Comparison of ENCODE assay signal across 8 mouse cellular contexts in the genomic region with DNA sequence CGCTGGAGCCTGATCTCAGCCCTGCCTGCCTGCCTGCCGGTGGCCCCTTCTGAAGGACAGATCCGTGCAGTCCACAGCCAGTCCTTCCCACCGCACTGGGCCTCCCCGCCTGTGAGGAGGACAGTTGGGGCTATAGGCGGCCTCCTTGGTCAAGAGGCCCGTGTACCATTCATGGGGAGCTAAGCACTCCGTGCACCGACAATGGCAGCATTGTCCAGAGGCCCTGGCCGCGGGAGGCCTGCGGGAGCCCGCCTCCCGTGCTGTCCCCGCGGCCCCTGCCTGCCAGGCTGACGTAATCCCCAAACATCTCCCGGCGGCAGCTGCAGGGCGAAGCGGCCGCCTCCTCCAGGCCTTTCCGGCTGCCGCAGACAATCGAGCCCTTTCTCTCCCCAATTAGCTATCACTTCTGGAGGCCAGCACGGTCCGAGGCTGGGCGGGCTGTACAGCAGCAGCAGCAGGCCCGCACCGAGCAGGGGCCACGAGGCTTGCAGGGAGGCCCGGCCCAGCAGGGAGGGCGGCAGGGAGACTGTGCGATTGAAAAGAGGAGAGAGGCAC. TPM values are rescaled to one million over a fixed set of nuclear protein-coding genes. Genes with fewer than 3 reads are reported as not detected.
DNase-seq lines count a peak whose midpoint lies in the region; ATAC-seq and TF ChIP-seq lines count a peak whose summit lies in the region.

No protein-coding gene starts in this region.

- ATAC-seq in forebrain, embryonic 15.5 days (replicated peaks): peak; percentile 96
- peak; percentile 87 for ATAC-seq in neural tube, embryonic 15.5 days (ENCODE audit: low FRiP score)

- no peaks in the 10 kb centered on the region for H3K9me3 ChIP-seq in forebrain, embryonic 15.5 days
- H3K9me3 ChIP-seq in neural tube, embryonic 15.5 days (replicated peaks): no peaks in the 10 kb centered on the region

- peak overlapping the region; percentile 91 for H3K27ac ChIP-seq in forebrain, embryonic 15.5 days (replicated peaks)
- H3K27ac ChIP-seq in layer of hippocampus, adult 2 months: peak overlapping the region; percentile 86
- H3K27ac ChIP-seq in neural tube, embryonic 15.5 days (replicated peaks): peak overlapping the region; percentile 79

- TF ChIP-seq CTCF in layer of hippocampus, adult 2 months (conservative IDR thresholded peaks at IDR 0.05): peak; percentile 37

- intact Hi-C loops in heart, postnatal 10 days (cut with DNase I): no loop called here

- no peaks in the 10 kb centered on the region for H3K27me3 ChIP-seq in forebrain, embryonic 15.5 days
- H3K27me3 ChIP-seq in neural tube, embryonic 15.5 days (replicated peaks): no peaks in the 10 kb centered on the region

- H3K9ac ChIP-seq in forebrain, embryonic 15.5 days (replicated peaks): peak overlapping the region; percentile 49
- peak overlapping the region; percentile 49 for H3K9ac ChIP-seq in neural tube, embryonic 15.5 days (replicated peaks)

- H3K4me2 ChIP-seq in forebrain, embryonic 15.5 days (replicated peaks): peak overlapping the region; percentile 38
- peak overlapping the region; percentile 46 for H3K4me2 ChIP-seq in neural tube, embryonic 15.5 days

- under 1% methylated on average over 34 of the region's 34 CpGs for WGBS in forebrain, embryonic 15.5 days
- 3% methylated on average over 33 of the region's 34 CpGs for WGBS in neural tube, embryonic 15.5 days

- H3K4me3 ChIP-seq in forebrain, embryonic 15.5 days: peak overlapping the region; percentile 12
- peak overlapping the region; percentile 1; the same call in 1 of the 2 replicates for H3K4me3 ChIP-seq in layer of hippocampus, adult 2 months
- H3K4me3 ChIP-seq in neural tube, embryonic 15.5 days (replicated peaks): peak overlapping the region; percentile 10; the same call in 1 of the 2 replicates

- H3K36me3 ChIP-seq in forebrain, embryonic 15.5 days: no peaks in the 10 kb centered on the region
- H3K36me3 ChIP-seq in neural tube, embryonic 15.5 days: no peaks in the 10 kb centered on the region

- DNase-seq in 3134 (ENCODE audit: extremely low read depth, insufficient read length, low spot score): peak; percentile 88
- DNase-seq in cerebellum, adult 11-12 months: peak; percentile 65
- DNase-seq in heart, postnatal 10 days: peak; percentile 85
- DNase-seq in layer of hippocampus, adult 2 months (ENCODE audit: low spot score in 2 of 2): peak; percentile 61 to 76
- peak; percentile 66 to 73 for DNase-seq in lung, adult 18-20 months
- DNase-seq in c-Kit-positive CD71-positive TER-119-positive erythroid progenitor cells, embryonic 14.5 days (ENCODE audit: low spot score): no peak

- peaks cover 24% of the 10 kb centered on the region for H3K4me1 ChIP-seq in forebrain, embryonic 15.5 days
- H3K4me1 ChIP-seq in neural tube, embryonic 15.5 days: peaks cover 19% of the 10 kb centered on the region

RNA-seq across cellular contexts. Expression of a gene that starts 1.8 kb away (rescaled TPM):
- 0.34 TPM in 1 of 2 replicates, not detected in the other for polyA plus RNA-seq in forebrain, embryonic 15.5 days (2015; fragmentation: Nextera tagmentation; extraction: Ambion mirVana)
- not detected for total RNA-seq in heart, postnatal 10 days (2021)
- 1 to 10 TPM in 1 of 2 experiments, under 1 TPM in 1; 0.42 to 1.6 TPM for total RNA-seq in layer of hippocampus, adult 2 months (2021)
- 0.59 TPM in 1 of 2 replicates, not detected in the other for polyA plus RNA-seq in neural tube, embryonic 15.5 days (2015; fragmentation: Nextera tagmentation; extraction: Ambion mirVana)
